Mouse (Mus musculus): ENCODE results near the gene Smco3. TPM values are rescaled to one million over a fixed set of nuclear protein-coding genes. Genes with fewer than 3 reads are reported as not detected.
"Not testable (repeated sequence)": the region's sequence is repeated elsewhere in the genome, so short reads cannot be mapped to it uniquely, and the experiment has no call there.

Smco3 gene
- 5.5 and 6.1 TPM in 2 replicates for total RNA-seq (2012; rRNA removed)
- total RNA-seq (2014; rRNA removed), result 12.9 and 13.7 TPM in 2 replicates
- 0.90 and 1.2 TPM in 2 replicates for polyA plus RNA-seq (2012; ENCODE audit: insufficient read length, low read depth)

DNA sequence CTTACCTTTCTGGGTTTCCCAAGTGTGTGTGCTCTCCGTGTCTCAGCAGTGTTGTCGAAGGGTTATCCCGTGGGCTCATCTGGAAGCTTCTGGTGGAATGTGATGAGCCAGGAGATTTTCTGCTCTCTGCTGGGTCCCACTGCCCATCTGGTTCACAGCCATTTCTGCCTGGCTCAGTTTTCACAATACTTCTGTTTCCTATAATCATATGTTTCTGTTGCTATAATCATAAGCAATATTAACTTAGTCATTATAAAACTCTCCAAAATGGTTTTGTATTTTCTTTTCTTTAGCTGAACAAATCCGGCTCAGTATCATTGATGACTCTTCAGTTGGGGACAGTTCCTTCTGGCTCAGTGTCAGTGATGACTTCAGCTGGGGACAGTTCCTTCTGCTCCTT is at the start of gene Smco3:
Gene Smco3 (minus strand): TSS at position 101 of the 400 bp plus-strand sequence.
- no peak within 1 kb of the TSS for H3K4me2 ChIP-seq (ENCODE audit: insufficient read depth, low read depth, poor library complexity, severe bottlenecking)
- peaks cover 25% of the 10 kb centered on the region for H3K79me2 ChIP-seq (replicated peaks; ENCODE audit: control insufficient read depth, extremely low read depth, insufficient read depth, poor library complexity, severe bottlenecking)
- no peaks in the 10 kb centered on the region for H3K27me3 ChIP-seq (replicated peaks)
- peaks cover 8 to 38% of the 10 kb centered on the region in 2 experiments for H3K4me1 ChIP-seq (ENCODE audit: control insufficient read depth in 1 of 2, insufficient read depth in 2 of 2)
- H3K9ac ChIP-seq (ENCODE audit: insufficient read depth, low read depth), result no peak within 1 kb of the TSS
- H3K36me3 ChIP-seq (replicated peaks in 1 of 2; ENCODE audit: control insufficient read depth in 1 of 2, insufficient read depth in 1 of 2, low read length in 1 of 2), result peaks cover 36 to 63% of the 10 kb centered on the region in 2 experiments
- H3K27ac ChIP-seq (ENCODE audit: insufficient read depth, low read depth), result no peak within 1 kb of the TSS
- in situ Hi-C loops (cut with MboI; ENCODE audit: low pct_ligation_motif_present, low pct_unique_long_range_greater_than_20kb, low sequenced_read_pairs), result loop anchor here (10.0 kb wide), 1 partner anchor 129 kb away; no protein-coding TSS in a partner anchor
- dilution Hi-C loops (cut with MboI; ENCODE audit: extremely low pct_ligation_motif_present, extremely low pct_unique_long_range_greater_than_20kb, low sequenced_read_pairs), result no loop called here
- no peak for TF ChIP-seq POLR2AphosphoS2 (IDR thresholded peaks at IDR 0.05; ENCODE audit: low read depth, low read length)
- no peak for TF ChIP-seq USF2 (conservative IDR thresholded peaks at IDR 0.05; ENCODE audit: low read depth, low read length)
- TF ChIP-seq MAX (IDR thresholded peaks at IDR 0.05; ENCODE audit: low read length), result no peak
- no peak for TF ChIP-seq ZMIZ1 (IDR thresholded peaks at IDR 0.05; ENCODE audit: low read depth, low read length)
- TF ChIP-seq NELFE (IDR thresholded peaks at IDR 0.05; ENCODE audit: low read depth, low read length), result no peak
- TF ChIP-seq ZC3H11A (IDR thresholded peaks at IDR 0.05; ENCODE audit: low read depth, low read length), result no peak
- TF ChIP-seq GABPA (IDR thresholded peaks at IDR 0.05; ENCODE audit: insufficient replicate concordance, low read depth, low read length), result no peak
- no peak for TF ChIP-seq IRF4 (IDR thresholded peaks at IDR 0.05; ENCODE audit: low read depth, low read length)
- no peak for TF ChIP-seq POLR2A (IDR thresholded peaks at IDR 0.05; ENCODE audit: low read depth, low read length)
- TF ChIP-seq ZNF384 (IDR thresholded peaks at IDR 0.05; ENCODE audit: low read depth, low read length), result no peak
- no peak for TF ChIP-seq MAFK (IDR thresholded peaks at IDR 0.05; ENCODE audit: insufficient replicate concordance, low read length)
- TF ChIP-seq TCF12 (IDR thresholded peaks at IDR 0.05; ENCODE audit: low read depth, low read length), result no peak
- no peak for TF ChIP-seq JUN (IDR thresholded peaks at IDR 0.05; ENCODE audit: insufficient read depth, low read depth, low read length)
- TF ChIP-seq UBTF (IDR thresholded peaks at IDR 0.05; ENCODE audit: low read depth, low read length), result no peak
- no peak for TF ChIP-seq MXI1 (IDR thresholded peaks at IDR 0.05; ENCODE audit: low read depth, low read length)
- TF ChIP-seq RCOR1 (conservative IDR thresholded peaks at IDR 0.05; ENCODE audit: low read depth, low read length), result no peak
- no peak for TF ChIP-seq MAZ (IDR thresholded peaks at IDR 0.05; ENCODE audit: low read depth, low read length)
- TF ChIP-seq JUND (conservative IDR thresholded peaks at IDR 0.05; ENCODE audit: low read depth, low read length), result no peak
- no peak for TF ChIP-seq ZKSCAN1 (IDR thresholded peaks at IDR 0.05; ENCODE audit: borderline replicate concordance, low read depth, low read length)
- TF ChIP-seq E2F4 (IDR thresholded peaks at IDR 0.05; ENCODE audit: insufficient replicate concordance, low read depth, low read length), result no peak
- no peak within 1 kb of the TSS for H3K4me3 ChIP-seq (replicated peaks in 1 of 3; ENCODE audit: low read depth in 2 of 3, low read length in 2 of 3, poor library complexity in 1 of 3)
- H3K9me3 ChIP-seq (replicated peaks; ENCODE audit: low read length), result no peaks in the 10 kb centered on the region
- no peak for DNase-seq (ENCODE audit: extremely low read depth)

DNA sequence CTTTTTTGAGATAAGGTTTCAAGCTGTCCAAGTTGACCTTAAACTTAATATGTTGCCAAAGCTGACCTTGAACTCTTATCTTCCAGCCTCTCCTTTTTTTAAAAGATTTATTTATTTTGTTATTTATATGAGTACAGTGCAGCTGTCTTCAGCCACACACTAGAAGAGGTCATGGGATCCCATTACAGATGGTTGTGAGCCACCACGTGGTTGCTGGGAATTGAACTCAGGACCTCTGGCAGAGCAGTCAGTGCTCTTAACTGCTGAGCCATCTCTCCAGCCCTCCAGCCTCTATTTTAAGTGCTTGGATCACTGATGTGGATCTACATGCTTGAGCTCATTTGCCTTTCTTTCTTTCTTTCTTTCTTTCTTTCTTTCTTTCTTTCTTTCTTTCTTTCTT is 49.5 kb upstream of the Smco3 start:
- H3K4me1 ChIP-seq (ENCODE audit: control insufficient read depth in 1 of 2, insufficient read depth in 2 of 2); H3K4me2 ChIP-seq (ENCODE audit: insufficient read depth, low read depth, poor library complexity, severe bottlenecking); DNase-seq (ENCODE audit: extremely low read depth); H3K79me2 ChIP-seq (replicated peaks; ENCODE audit: control insufficient read depth, extremely low read depth, insufficient read depth, poor library complexity, severe bottlenecking); in situ Hi-C loops (cut with MboI; ENCODE audit: low pct_ligation_motif_present, low pct_unique_long_range_greater_than_20kb, low sequenced_read_pairs); H3K27ac ChIP-seq (ENCODE audit: insufficient read depth, low read depth); H3K9ac ChIP-seq (ENCODE audit: insufficient read depth, low read depth); H3K4me3 ChIP-seq (replicated peaks in 1 of 3; ENCODE audit: low read depth in 2 of 3, low read length in 2 of 3, poor library complexity in 1 of 3); H3K9me3 ChIP-seq (replicated peaks; ENCODE audit: low read length); dilution Hi-C loops (cut with MboI; ENCODE audit: extremely low pct_ligation_motif_present, extremely low pct_unique_long_range_greater_than_20kb, low sequenced_read_pairs); H3K27me3 ChIP-seq (replicated peaks): not testable (repeated sequence)
- peaks cover 0 to 21% of the 10 kb centered on the region in 2 experiments for H3K36me3 ChIP-seq (replicated peaks in 1 of 2; ENCODE audit: control insufficient read depth in 1 of 2, insufficient read depth in 1 of 2, low read length in 1 of 2)

Data from CH12.LX (cell line).